Mouse (Mus musculus) layer of hippocampus, adult 8-10 months (tissue): ENCODE results near the gene Olfr155. TPM values are rescaled to one million over a fixed set of nuclear protein-coding genes. Genes with fewer than 3 reads are reported as not detected.

Experiments
- DNase-seq, 2 experiments: peaks; one replicate each; pipeline ENCODE4 v3.0.0; 2022; ENCODE audit warnings: low spot score in 2 of 2
- total RNA-seq, 4 experiments: library from RNA; stranded (reverse); gene quantifications; 2 replicates each; pipeline ENCODE4 v1.2.4; 2022

Gene Olfr155
- total RNA-seq, 4 experiments from 2014 or later: not detected

DNA sequence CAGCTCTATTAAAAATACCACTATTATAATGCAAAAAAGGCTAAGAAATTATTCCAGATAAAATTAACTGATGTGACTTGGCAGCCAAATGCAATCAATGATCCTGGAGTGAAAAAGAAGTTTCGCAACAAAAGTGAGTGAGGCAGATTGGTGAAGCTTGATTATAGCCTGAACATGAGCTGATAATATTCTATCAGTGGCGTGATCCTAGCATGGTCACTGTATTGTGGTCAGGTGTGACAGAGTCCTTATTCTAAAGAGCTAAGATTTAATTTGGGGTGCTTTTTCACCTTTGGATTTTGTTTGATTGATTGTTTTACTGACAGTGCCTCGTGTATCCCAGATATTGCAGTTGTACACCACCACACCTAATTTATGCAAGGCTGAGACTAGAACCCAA is 39.9 kb downstream of the Olfr155 start:
- DNase-seq: no peak

DNA sequence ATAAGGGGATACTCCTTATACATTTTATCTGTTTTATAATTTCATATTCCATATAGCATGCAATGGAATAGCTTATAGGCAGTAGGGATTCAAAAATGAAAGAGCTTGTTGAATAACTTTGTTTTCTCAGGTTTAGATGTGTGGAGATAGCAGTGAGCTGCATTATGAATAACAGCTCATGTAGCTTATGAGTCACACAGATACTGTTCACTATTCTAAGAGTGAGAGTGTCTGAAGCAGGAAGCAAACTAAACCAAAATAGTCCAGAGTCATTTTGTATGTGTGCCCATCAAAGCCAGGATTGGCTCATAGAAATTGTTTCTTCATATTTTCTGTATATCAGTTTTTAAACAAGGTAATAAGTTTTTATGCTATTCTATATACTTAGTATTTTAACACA is 45.8 kb downstream of the Olfr155 start:
- DNase-seq: no peak

GRCm38 (mm10) chr4:43899197-43899596 is 47.8 kb downstream of the Olfr155 start:
- DNase-seq: no peak

DNA sequence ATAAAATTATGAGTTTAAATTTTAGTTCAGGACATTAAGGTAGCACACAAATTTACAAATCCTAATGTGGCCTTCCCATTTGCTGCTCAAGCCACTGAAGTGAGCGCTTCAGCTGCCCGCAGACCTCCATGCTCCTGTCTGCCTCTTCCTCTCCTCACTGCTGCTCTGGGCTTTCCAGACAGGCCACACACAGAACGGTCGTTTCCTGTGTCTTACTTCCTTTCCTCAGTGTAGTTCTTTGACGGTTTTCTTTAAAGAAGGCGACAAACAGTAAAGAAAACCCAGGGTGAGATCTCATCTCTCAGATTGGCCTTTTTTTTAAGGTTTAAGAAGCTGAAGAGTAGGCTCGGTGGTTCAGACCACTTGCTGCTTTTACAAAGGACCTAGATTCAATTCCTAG is 52.3 kb downstream of the Olfr155 start:
- no peak for DNase-seq

DNA sequence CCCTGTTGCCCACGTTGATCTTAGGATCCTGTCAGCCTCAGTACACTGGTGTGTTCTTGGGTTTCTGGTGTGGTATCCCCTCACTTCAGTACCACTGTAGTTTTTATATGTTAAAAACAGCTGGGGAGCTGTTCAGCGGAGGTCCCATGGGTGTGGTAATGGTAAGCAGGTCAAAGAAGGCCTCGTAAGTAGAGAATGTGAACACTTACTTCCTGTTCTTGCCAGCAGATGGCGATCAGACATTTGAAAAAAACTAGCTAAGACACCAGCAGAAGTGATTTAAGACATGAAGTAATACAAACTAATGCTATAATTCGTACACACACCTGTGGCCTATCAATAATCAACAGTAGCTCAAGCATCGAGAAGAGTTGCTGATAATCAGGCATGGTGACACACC is 55.1 kb downstream of the Olfr155 start:
- DNase-seq: peak; percentile 16 to 65

Other genes with a start within 250 kb of the Olfr155 start
- 10 to 100 TPM; 54.6 to 68.4 (median 59.4) TPM for gene Npr2, start 219.6 kb upstream of the Olfr155 start, total RNA-seq
- 1 to 10 TPM; 1.5 to 2.7 (median 2.0) TPM for gene Spag8, start 198.0 kb upstream of the Olfr155 start, total RNA-seq
- gene Hint2, start 195.1 kb upstream of the Olfr155 start, total RNA-seq: 10 to 100 TPM; 25.3 to 39.2 (median 37.6) TPM
- gene Tmem8b, start 182.6 kb upstream of the Olfr155 start, total RNA-seq: 10 to 100 TPM; 66.0 to 71.0 (median 68.4) TPM
- gene Fam221b, start 182.4 kb upstream of the Olfr155 start, total RNA-seq: 1 to 10 TPM in 3 of 4 experiments, under 1 TPM in 1; 0.84 to 1.5 (median 1.1) TPM
- not detected for gene Olfr70, start 150.8 kb upstream of the Olfr155 start, total RNA-seq
- gene Olfr71, start 141.3 kb upstream of the Olfr155 start, total RNA-seq: not detected
- 1 to 10 TPM in 2 of 4 experiments, under 1 TPM in 2; 0.53 to 1.3 (median 0.93) TPM for gene Hrct1, start 124.4 kb upstream of the Olfr155 start, total RNA-seq
- 1 to 10 TPM in 2 of 4 experiments, under 1 TPM in 2; 0.50 to 1.2 (median 0.94) TPM for gene Spaar, start 121.5 kb upstream of the Olfr155 start, total RNA-seq
- not detected for gene Olfr159, start 80.6 kb upstream of the Olfr155 start, total RNA-seq
- not detected for gene Olfr156, start 27.7 kb upstream of the Olfr155 start, total RNA-seq
- not detected for gene Olfr157, start 11.4 kb upstream of the Olfr155 start, total RNA-seq
- gene Reck, start 24.0 kb downstream of the Olfr155 start, total RNA-seq: 10 to 100 TPM in 1 of 4 experiments, 1 to 10 TPM in 3; 7.3 to 10.3 (median 7.8) TPM
- 1 to 10 TPM; 2.1 to 5.8 (median 4.5) TPM for gene Glipr2, start 105.8 kb downstream of the Olfr155 start, total RNA-seq
- not detected for gene Ccin, start 131.9 kb downstream of the Olfr155 start, total RNA-seq
- gene Clta, start 152.9 kb downstream of the Olfr155 start, total RNA-seq: 100 to 1,000 TPM; 264 to 296 (median 284) TPM
- gene Gne, start 232.6 kb downstream of the Olfr155 start, total RNA-seq: 10 to 100 TPM; 50.7 to 61.6 (median 55.9) TPM